Mouse (Mus musculus) left cerebral cortex, postnatal 25 days (tissue): ENCODE results near the gene Tbc1d21. TPM values are rescaled to one million over a fixed set of nuclear protein-coding genes. Genes with fewer than 3 reads are reported as not detected.

Experiments used
- DNase-seq, 2 experiments: peaks; one replicate each; pipeline ENCODE4 v3.0.0; 2022; ENCODE audit warnings: low spot score in 2 of 2, mixed read lengths in 1 of 2
- intact Hi-C: fragments of 180-260 bp; cut with DNase I; formaldehyde crosslinking; loops from one replicate; pipeline ENCODE4 v1.15.1; 2025
- total RNA-seq, 2 experiments: library from RNA; stranded (reverse); gene quantifications; 2 replicates each; pipeline ENCODE4 v1.2.3; 2021

The Tbc1d21 gene
- total RNA-seq, 2 experiments from 2014 or later = not detected

- DNase-seq = no peak
- intact Hi-C loops = no loop called here
Measured at GRCm38 (mm10) chr9:58347795-58348194, 22.5 kb downstream of the Tbc1d21 start.

- intact Hi-C loops = no loop called here
- no peak for DNase-seq
Measured at GRCm38 (mm10) chr9:58346498-58346897, 23.8 kb downstream of the Tbc1d21 start.

- no peak for DNase-seq
- intact Hi-C loops = no loop called here
Measured at GRCm38 (mm10) chr9:58345963-58346362, 24.3 kb downstream of the Tbc1d21 start.

- intact Hi-C loops = no loop called here
- no peak for DNase-seq
Measured at GRCm38 (mm10) chr9:58341795-58342194, 28.5 kb downstream of the Tbc1d21 start.

GRCm38 (mm10) chr9:58336650-58337281 is 33.5 kb downstream of the Tbc1d21 start:
- DNase-seq = no peak
- intact Hi-C loops = no loop called here

GRCm38 (mm10) chr9:58331276-58331675 is 39.0 kb downstream of the Tbc1d21 start:
- intact Hi-C loops = loop anchor here (2.0 kb wide), 1 partner anchor 158 kb away; the partner anchor contains the start of gene Insyn1
- DNase-seq = no peak

- DNase-seq = peak; percentile 66 to 86
- intact Hi-C loops = loop anchor here (1.0 to 2.0 kb wide), 3 partner anchors 39 to 205 kb away; partner anchors contain the start of gene Insyn1
Measured at GRCm38 (mm10) chr9:58330293-58330692, 40.0 kb downstream of the Tbc1d21 start.

GRCm38 (mm10) chr9:58327382-58327781 is 42.9 kb downstream of the Tbc1d21 start:
- intact Hi-C loops = no loop called here
- no peak for DNase-seq

GRCm38 (mm10) chr9:58326477-58327180 is 43.6 kb downstream of the Tbc1d21 start:
- no peak for DNase-seq
- intact Hi-C loops = no loop called here

- no peak for DNase-seq
- intact Hi-C loops = no loop called here
Measured at GRCm38 (mm10) chr9:58321681-58322080, 48.6 kb downstream of the Tbc1d21 start.

- no peak for DNase-seq
- intact Hi-C loops = no loop called here
Measured at GRCm38 (mm10) chr9:58318317-58318716, 51.9 kb downstream of the Tbc1d21 start.

- intact Hi-C loops = no loop called here
- no peak for DNase-seq
Measured at GRCm38 (mm10) chr9:58317381-58317780, 52.9 kb downstream of the Tbc1d21 start.

GRCm38 (mm10) chr9:58316784-58317183 is 53.5 kb downstream of the Tbc1d21 start:
- DNase-seq = no peak

GRCm38 (mm10) chr9:58315850-58316249 is 54.4 kb downstream of the Tbc1d21 start:
- no peak for DNase-seq
- intact Hi-C loops = no loop called here

More at GRCm38 (mm10) chr9:58316784-58317183, 53.5 kb downstream of the Tbc1d21 start:
- intact Hi-C loops = no loop called here

GRCm38 (mm10) chr9:58314682-58315360 is 55.4 kb downstream of the Tbc1d21 start:
- intact Hi-C loops = no loop called here
- peak in 1 of 2 experiments; percentile 30 for DNase-seq

GRCm38 (mm10) chr9:58312944-58313359 is 57.3 kb downstream of the Tbc1d21 start, which contains the start of gene Loxl1:
TSS of gene Loxl1 (minus strand) at chr9:58313186.
- DNase-seq = peak; percentile 33 to 36
- intact Hi-C loops = no loop called here

- intact Hi-C loops = no loop called here
- no peak for DNase-seq
Measured at GRCm38 (mm10) chr9:58312196-58312943, 57.9 kb downstream of the Tbc1d21 start.

GRCm38 (mm10) chr9:58311191-58311910 is 58.9 kb downstream of the Tbc1d21 start:
- DNase-seq = no peak
- intact Hi-C loops = no loop called here

GRCm38 (mm10) chr9:58310043-58310660 is 60.1 kb downstream of the Tbc1d21 start:
- intact Hi-C loops = no loop called here

More at GRCm38 (mm10) chr9:58310043-58310660, 60.1 kb downstream of the Tbc1d21 start:
- no peak for DNase-seq
